Mouse (Mus musculus) cortical plate, adult 2 months (tissue): ENCODE measurements around the gene Cntrob. TPM values are rescaled to one million over a fixed set of nuclear protein-coding genes. Genes with fewer than 3 reads are reported as not detected.
A peak's percentile ranks its signal among the peaks of the same experiment; 100 is the strongest.

ENCODE experiments used
- H3K27ac ChIP-seq: fragments of 200-500 bp; 2 replicates; pipeline ENCODE4 v1.5.1; 2012; ENCODE audit warnings: low read length, control low read depth, inconsistent platforms; ENCODE audit not compliant: insufficient read depth
- H3K4me1 ChIP-seq: fragments of 200-500 bp; 2 replicates; pipeline ENCODE4 v1.6.1; 2011; ENCODE audit warnings: low read length; ENCODE audit not compliant: control insufficient read depth, insufficient read depth
- H3K4me3 ChIP-seq: fragments of 200-500 bp; 2 replicates; pipeline ENCODE4 v1.5.1; 2011; ENCODE audit warnings: mild to moderate bottlenecking, low read length, control low read depth; ENCODE audit not compliant: insufficient read depth
- CTCF ChIP-seq: fragments of 200-500 bp; IDR thresholded peaks from 2 replicates; pipeline ENCODE4 v1.5.1; 2011; ENCODE audit warnings: mild to moderate bottlenecking, control low read depth, low read length; ENCODE audit not compliant: insufficient read depth; ENCODE audit errors: extremely low read depth
- POLR2A ChIP-seq: fragments of 200-500 bp; IDR thresholded peaks from 2 replicates; pipeline ENCODE4 v1.6.1; 2011; ENCODE audit warnings: mild to moderate bottlenecking, low read length, control low read depth; ENCODE audit not compliant: insufficient read depth; ENCODE audit errors: extremely low read depth
- polyA plus RNA-seq: library from polyadenylated mRNA; depleted of rRNA; stranded (reverse); fragments of >200 nt; gene quantifications from 2 replicates; pipeline ENCODE4 v1.2.3, GENCODE M21; 2012

Gene Cntrob
- polyA plus RNA-seq, 1 experiment, result 25.4 TPM

- TF ChIP-seq POLR2A (no peak), CTCF (peak; percentile 59)
- H3K4me3 ChIP-seq, result no peak overlapping the region
- H3K4me1 ChIP-seq, result no peaks in the 10 kb centered on the region; the same call in 1 of the 2 replicates
- no peak overlapping the region for H3K27ac ChIP-seq
These were observed 51.3 kb downstream of the Cntrob start for GRCm38 (mm10) chr11:69272122-69272740.

- H3K4me3 ChIP-seq, result no peak overlapping the region
- no peak overlapping the region for H3K27ac ChIP-seq
- TF ChIP-seq CTCF, result peak; percentile 66
- no peak for TF ChIP-seq POLR2A
- peaks cover 4% of the 10 kb centered on the region; the same call in 1 of the 2 replicates for H3K4me1 ChIP-seq
These were observed 54.0 kb downstream of the Cntrob start for GRCm38 (mm10) chr11:69269575-69269974.

DNA sequence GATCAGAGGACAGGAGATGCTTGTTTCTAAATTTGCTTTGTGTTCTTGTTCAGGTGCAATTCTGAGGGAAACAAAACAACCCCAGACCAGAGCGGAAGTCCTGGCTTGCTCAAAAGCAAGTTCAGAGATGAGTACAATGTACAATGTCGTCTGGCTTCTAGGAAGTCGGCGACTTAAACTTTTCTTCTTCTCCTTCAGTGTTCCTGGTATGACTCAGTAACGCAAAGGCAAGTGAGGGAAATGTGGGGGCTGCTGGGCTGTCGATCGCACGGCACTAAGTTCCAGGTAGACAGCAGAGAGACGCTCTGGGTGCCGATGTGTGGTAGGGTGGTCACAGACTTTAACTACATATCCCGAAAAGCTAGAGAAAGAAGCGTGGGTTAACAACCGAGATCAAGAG, 55.5 kb downstream of the Cntrob start:
- peaks cover 4% of the 10 kb centered on the region; the same call in 1 of the 2 replicates for H3K4me1 ChIP-seq
- no peak overlapping the region for H3K4me3 ChIP-seq
- no peak overlapping the region for H3K27ac ChIP-seq
- TF ChIP-seq POLR2A (no peak), CTCF (no peak)

DNA sequence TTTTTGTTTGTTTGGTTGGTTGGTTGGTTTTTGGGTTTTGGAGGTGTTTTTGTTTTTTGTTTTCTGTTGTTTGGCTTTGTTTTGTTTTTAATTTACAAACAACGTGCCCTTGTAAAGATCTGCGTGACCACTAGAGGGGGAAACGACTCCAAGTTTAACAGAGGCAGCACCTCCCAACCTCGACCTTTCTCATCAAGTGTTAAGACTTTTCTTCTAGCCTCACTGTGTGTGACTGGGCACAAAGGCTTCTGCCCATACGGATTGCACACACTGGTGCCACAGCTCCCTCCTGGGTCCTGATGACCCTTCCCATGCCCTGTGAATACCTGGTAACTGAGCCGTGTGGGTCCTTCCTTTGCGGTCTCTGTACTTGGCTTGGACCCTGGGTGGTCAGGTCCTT, 56.2 kb downstream of the Cntrob start:
- Histone ChIP-seq H3K4me1 (peaks cover 4% of the 10 kb centered on the region; the same call in 1 of the 2 replicates), H3K4me3 (no peak overlapping the region), H3K27ac (no peak overlapping the region)
- peak; percentile 52 for TF ChIP-seq CTCF
- TF ChIP-seq POLR2A, result no peak

- no peak for TF ChIP-seq CTCF
- peak; percentile 70 for TF ChIP-seq POLR2A
- Histone ChIP-seq H3K4me3 (no peak overlapping the region), H3K4me1 (peaks cover 4% of the 10 kb centered on the region; the same call in 1 of the 2 replicates), H3K27ac (no peak overlapping the region)
These were observed 57.3 kb downstream of the Cntrob start for GRCm38 (mm10) chr11:69266253-69266652.

- TF ChIP-seq POLR2A (no peak), CTCF (no peak)
- H3K27ac ChIP-seq, result no peak overlapping the region
- no peak overlapping the region for H3K4me3 ChIP-seq
These were observed 58.2 kb downstream of the Cntrob start for GRCm38 (mm10) chr11:69265410-69265809.

DNA sequence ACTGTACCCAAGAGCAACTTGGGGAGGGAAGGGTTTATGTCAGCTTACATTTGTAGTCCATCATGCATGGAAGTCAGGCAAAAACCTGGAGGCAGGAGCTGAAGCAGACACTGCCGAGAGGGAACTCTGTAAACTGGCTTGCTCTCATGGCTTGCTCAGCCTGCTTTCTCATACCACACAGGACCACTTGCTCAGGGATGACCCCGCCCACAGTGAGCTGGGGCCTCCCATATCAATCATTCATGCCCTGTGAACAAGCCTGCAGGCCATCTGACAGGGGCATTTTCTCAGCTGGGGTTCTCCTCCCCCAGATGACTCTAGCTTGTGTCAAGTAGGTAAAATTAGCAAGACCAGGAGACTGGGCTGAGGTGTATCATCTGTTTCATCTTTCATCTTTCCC, 59.3 kb downstream of the Cntrob start:
- Histone ChIP-seq H3K27ac (no peak overlapping the region), H3K4me1 (peaks cover 4% of the 10 kb centered on the region; the same call in 1 of the 2 replicates), H3K4me3 (no peak overlapping the region)
- no peak for TF ChIP-seq CTCF
- no peak for TF ChIP-seq POLR2A

More at GRCm38 (mm10) chr11:69265410-69265809, 58.2 kb downstream of the Cntrob start:
- peaks cover 4% of the 10 kb centered on the region; the same call in 1 of the 2 replicates for H3K4me1 ChIP-seq

DNA sequence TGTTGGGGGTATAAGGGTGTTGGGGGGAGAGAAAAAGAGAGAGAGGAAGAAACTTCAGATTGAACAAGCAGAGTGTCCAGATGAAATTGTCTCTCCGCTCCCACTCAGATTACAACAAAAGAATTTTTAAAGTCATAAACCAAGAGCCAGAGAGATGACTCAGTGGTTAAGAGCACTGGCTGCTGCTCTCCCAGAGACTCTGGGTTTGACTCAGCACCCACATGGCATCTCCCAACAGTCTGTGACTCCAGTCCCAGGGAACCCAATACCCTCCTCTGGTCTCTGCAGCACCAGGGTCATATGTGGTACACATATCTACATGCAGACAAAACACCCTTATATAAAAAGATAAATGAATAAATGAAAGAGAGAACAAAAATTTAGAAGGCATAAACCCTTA, 63.5 kb downstream of the Cntrob start:
- Histone ChIP-seq H3K4me3 (no peak overlapping the region), H3K4me1 (peaks cover 1% of the 10 kb centered on the region; the same call in 1 of the 2 replicates), H3K27ac (no peak overlapping the region)
- TF ChIP-seq CTCF, result no peak
- TF ChIP-seq POLR2A, result no peak

DNA sequence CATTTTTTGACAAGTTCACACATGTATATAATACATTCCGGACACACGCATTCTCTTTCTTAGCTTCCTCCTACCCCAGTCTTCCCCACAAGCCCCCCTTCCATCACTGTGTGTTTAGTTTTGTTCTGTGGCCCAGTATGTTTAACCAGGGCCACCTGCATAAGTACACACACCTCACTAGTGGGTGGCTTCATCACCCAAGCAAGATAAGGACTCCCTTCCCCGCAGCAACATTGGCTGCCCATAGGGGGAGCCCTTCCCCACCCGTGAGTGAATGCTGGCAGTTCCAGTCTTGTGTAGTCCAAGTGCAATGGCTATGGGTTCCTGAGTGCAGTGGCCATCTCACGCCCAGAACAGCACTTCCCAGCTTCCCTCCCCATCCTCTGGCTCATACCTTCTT, 65.3 kb downstream of the Cntrob start:
- TF ChIP-seq CTCF, result peak; percentile 84
- TF ChIP-seq POLR2A, result no peak

DNA sequence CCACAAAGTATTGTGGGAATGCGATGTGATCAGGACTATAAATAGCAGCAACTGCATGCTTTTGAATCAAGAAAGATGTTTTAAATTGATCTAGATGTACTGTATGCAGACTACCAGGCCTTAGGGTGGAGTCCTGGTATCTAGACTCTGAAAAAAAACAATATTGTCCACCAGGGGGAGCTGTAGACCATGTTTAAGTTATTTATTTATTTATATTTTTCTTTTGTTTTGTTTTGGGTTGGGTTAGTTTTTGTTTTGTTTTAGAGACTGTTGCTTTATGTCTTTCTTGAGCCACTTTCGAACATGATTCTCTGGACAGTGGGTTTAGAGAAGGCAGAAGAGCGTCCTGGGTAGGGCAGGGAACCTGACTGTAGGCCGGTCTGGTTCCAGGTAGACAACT, 65.8 kb downstream of the Cntrob start:
- H3K4me1 ChIP-seq, result peaks cover 1% of the 10 kb centered on the region; the same call in 1 of the 2 replicates
- H3K4me3 ChIP-seq, result no peak overlapping the region
- no peak overlapping the region for H3K27ac ChIP-seq
- TF ChIP-seq CTCF, result no peak
- TF ChIP-seq POLR2A, result no peak

More for the DNA sequence above, 65.3 kb downstream of the Cntrob start:
- Histone ChIP-seq H3K4me1 (peaks cover 1% of the 10 kb centered on the region; the same call in 1 of the 2 replicates), H3K27ac (no peak overlapping the region), H3K4me3 (no peak overlapping the region)
